In genomic region chr6:89339447-89339846, GRCm38 (mm10) we compare ENCODE assay signal across 8 mouse cellular contexts. TPM values are rescaled to one million over a fixed set of nuclear protein-coding genes. Genes with fewer than 3 reads are reported as not detected.
DNase-seq lines count a peak whose midpoint lies in the region; ATAC-seq lines count a peak whose summit lies in the region.

No protein-coding gene starts in this region.

- peaks cover 31% of the 10 kb centered on the region for H3K36me3 ChIP-seq in heart, embryonic 11.5 days (ENCODE audit: control insufficient read depth, insufficient read depth, low read length)

- no peaks in the 10 kb centered on the region for H3K9me3 ChIP-seq in heart, embryonic 11.5 days (replicated peaks; ENCODE audit: control insufficient read depth, low read length)

- WGBS in heart, embryonic 11.5 days (ENCODE audit: insufficient replicate concordance), result 82% methylated on average over 2 of the region's 2 CpGs

- H3K27ac ChIP-seq in heart, embryonic 11.5 days (ENCODE audit: low read depth, low read length), result no peak overlapping the region

- H3K4me2 ChIP-seq in heart, embryonic 11.5 days, result no peak overlapping the region

- no peak overlapping the region for H3K9ac ChIP-seq in heart, embryonic 11.5 days (ENCODE audit: low read depth, low read length)

- H3K4me1 ChIP-seq in heart, embryonic 11.5 days (ENCODE audit: control insufficient read depth, insufficient read depth, low read length), result peaks cover 16% of the 10 kb centered on the region

- H3K4me3 ChIP-seq in heart, embryonic 11.5 days (ENCODE audit: low read depth, low read length), result no peak overlapping the region

- DNase-seq in heart, adult 11 months, result peak; percentile 98
- DNase-seq in right cerebral cortex, postnatal 4 days, result peak; percentile 62
- DNase-seq in right cerebral cortex, postnatal 36 days (ENCODE audit: low spot score in 2 of 2), result no peak
- peak; percentile 39 for DNase-seq in kidney, adult 9 months
- peak; percentile 88 for DNase-seq in testis, postnatal 10 days (ENCODE audit: low spot score)
- DNase-seq in thymus, postnatal 14 days, result no peak

- ATAC-seq in heart, embryonic 11.5 days (replicated peaks; ENCODE audit: insufficient number of reproducible peaks, low FRiP score, low TSS enrichment), result no peak
- ATAC-seq in activated CD4-positive, CD25-positive, alpha-beta regulatory T cell, adult 4 months, result no peak

- no peaks in the 10 kb centered on the region for H3K27me3 ChIP-seq in heart, embryonic 11.5 days (ENCODE audit: control insufficient read depth, insufficient read depth, low read length)

RNA-seq across cellular contexts. Expression of gene Plxna1, which starts 23.0 kb away (rescaled TPM):
- 8.9 and 9.9 TPM in 2 replicates for polyA plus RNA-seq in heart, embryonic 11.5 days (2014; fragmentation: Nextera tagmentation; extraction: Ambion mirVana)
- under 1 TPM; 0.52 to 0.99 TPM for polyA plus RNA-seq in activated CD4-positive, CD25-positive, alpha-beta regulatory T cell, adult 4 months (2017; shearing (Covaris generic))

Comparison
In these comparisons a context has a peak if more than half of its experiments do, and no peak if none do; other contexts are left out.
1. DNase-seq: peak in heart, adult 11 months (single experiment), right cerebral cortex, postnatal 4 days (single experiment), kidney, adult 9 months (single experiment) and testis, postnatal 10 days (single experiment); none in right cerebral cortex, postnatal 36 days (0 of 2) and thymus, postnatal 14 days (single experiment).